Mouse (Mus musculus) adrenal gland, adult 18-20 months (tissue): ENCODE measurements around the gene Pank4. TPM values are rescaled to one million over a fixed set of nuclear protein-coding genes. Genes with fewer than 3 reads are reported as not detected.

ENCODE experiments used
- DNase-seq, 2 experiments: peaks; one replicate each; pipeline ENCODE4 v3.0.0; 2021 to 2022; ENCODE audit warnings: low spot score in 2 of 2
- total RNA-seq, 2 experiments: library from RNA; stranded (reverse); gene quantifications; 1 replicate in 1 of 2; 2 replicates in 1 of 2; pipeline ENCODE4 v1.2.3; 2021

The Pank4 gene
- total RNA-seq, 2 experiments from 2014 or later: 28.3 to 31.9 TPM

- no peak for DNase-seq
Measured at GRCm38 (mm10) chr4:154942632-154943322, 21.1 kb upstream of the Pank4 start.

- no peak for DNase-seq
Measured at GRCm38 (mm10) chr4:154943323-154944039, 20.4 kb upstream of the Pank4 start.

- peak; percentile 53 to 65 for DNase-seq
Measured at GRCm38 (mm10) chr4:154944121-154944590, 19.8 kb upstream of the Pank4 start.

GRCm38 (mm10) chr4:154946319-154946718 is 17.6 kb upstream of the Pank4 start:
- no peak for DNase-seq

DNA sequence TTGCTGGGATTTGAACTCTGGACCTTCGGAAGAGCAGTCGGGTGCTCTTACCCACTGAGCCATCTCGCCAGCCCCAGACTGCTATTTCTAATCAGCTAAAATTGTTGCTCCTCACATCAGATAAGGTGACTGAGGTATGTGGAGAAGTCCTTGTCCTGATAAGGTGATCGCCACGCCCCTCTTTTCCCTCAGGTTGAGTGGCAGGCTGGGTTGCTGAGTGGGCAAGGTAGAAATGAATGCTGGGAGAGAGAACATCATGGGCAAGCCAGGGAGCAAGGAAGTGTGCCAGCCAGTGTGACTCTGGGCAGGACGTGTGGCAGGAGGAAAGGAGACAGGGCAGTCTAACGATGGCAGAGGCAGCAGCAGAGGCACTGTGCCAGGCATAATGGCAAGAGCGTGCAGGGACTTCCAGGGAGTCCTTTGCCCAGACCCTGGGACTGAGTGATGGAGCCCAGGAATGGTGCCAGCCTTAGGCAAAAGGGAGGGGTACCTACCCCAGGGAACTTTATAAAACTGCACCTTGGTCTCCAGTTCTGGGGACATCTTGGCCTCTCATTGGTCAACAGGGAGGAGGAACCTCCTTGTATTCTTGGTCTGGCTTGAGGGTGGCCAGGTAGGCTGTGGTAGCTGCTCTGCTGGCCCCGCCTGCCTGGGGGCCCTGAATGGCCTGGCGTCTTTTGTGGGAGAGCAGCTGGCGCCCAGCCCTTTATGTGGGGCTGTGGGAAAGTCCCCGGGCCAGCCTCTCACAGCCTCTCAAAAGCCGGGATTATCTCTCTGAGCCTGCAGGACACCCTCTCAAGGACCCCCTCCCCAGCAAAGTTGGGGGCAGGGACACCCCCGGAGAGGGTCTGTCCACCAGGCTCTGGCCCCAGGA is 15.6 kb upstream of the Pank4 start:
- no peak for DNase-seq

GRCm38 (mm10) chr4:154948940-154949588 is 14.9 kb upstream of the Pank4 start:
- DNase-seq: no peak

- no peak for DNase-seq
Measured at GRCm38 (mm10) chr4:154949589-154949982, 14.3 kb upstream of the Pank4 start.

- no peak for DNase-seq
Measured at GRCm38 (mm10) chr4:154952461-154953241, 11.3 kb upstream of the Pank4 start.

- DNase-seq: no peak
Measured at GRCm38 (mm10) chr4:154956604-154957003, 7.3 kb upstream of the Pank4 start.

DNA sequence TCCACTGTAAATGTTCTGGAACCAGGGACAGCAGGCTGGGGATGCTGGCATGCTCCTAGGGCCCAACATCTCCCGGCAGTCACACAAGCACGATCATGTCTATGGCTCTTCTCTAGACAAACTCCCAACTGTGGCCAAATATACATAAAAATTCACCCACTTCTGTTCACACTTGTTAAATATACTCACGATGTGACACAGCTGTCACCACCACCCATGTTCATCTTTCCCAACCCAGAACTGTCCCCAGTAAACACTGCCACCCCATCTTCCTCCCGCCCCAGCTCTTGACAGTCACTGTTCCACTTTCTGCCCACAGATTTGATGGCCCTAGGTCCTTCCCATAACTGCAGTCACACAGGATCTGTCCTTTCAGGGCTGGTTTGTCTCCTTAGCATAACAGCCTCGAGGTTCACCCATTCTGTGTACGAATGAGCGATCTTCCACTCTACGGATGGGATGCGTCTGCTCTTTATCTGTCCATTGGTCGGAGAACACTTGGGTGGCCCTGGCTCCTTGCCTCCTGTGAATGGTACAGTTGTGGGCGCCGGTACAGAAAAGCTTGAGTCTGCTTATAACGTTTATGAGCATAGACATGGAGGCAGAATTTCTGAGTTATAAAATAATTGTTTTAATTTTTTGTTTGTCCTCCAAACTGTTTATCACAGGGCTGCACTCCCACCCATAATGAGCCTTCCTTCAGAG is 6.5 kb upstream of the Pank4 start:
- no peak for DNase-seq

GRCm38 (mm10) chr4:154958171-154958570 is 5.8 kb upstream of the Pank4 start:
- no peak for DNase-seq

GRCm38 (mm10) chr4:154958621-154959020 is 5.3 kb upstream of the Pank4 start:
- DNase-seq: no peak

DNA sequence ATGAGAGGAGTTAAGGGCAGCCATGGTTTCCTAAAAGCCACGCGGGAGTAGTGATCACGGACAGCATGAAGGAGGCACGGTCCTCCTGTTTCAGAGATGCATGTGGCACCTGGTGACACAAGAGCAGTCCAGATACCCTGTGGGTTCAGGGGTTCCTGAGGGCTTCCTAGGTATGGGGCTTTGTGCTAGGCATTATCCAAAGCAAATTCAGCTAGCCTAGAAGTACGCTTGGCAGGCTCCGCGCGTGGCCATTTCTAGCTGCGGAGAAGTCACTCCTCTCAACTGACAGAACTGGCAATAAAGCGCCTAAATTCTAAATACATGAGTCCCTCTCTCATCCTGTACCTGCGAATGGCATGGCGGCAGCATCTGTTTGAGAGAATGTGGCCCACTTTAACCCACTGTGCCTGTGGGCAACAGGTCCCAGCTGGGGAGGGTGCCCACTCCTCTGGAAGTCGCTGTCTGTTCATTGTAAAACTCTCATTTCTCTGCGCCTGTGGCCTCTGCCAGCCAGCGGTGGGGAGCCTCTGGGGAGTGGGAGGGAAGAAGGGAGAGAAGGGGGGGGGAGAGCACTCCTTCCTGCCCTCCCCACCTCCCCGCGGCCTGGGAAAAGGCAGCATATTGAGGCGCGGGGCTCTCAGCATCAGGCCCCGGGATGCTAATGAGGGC is 3.8 kb upstream of the Pank4 start:
- DNase-seq: no peak

DNA sequence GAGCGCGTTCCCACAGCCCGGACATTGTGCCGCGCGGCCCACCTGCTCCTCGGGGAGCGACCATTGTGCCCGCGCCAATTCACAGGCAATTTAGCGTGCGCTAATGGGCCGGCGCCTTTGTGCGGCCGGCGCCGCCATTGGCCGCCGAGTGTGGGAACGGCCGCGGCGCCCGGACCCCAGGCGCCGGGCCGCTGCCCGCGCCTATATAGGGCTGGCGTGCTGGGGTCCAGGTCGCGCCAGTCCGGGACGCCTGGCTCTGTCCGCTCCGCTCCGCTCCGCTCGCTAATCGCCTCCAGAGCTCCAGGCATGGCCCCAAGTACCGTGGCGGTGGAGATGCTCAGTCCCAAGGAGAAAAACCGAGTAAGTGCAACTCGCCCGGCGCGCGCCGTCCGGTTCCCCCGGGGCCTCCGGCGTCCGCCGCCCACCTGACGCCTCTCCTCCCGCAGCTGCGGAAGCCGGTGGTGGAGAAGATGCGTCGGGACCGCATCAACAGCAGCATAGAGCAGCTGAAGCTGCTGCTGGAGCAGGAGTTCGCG is 3.2 kb upstream of the Pank4 start, which contains the start of gene Hes5:
Hes5 (plus strand) TSS at position 234 of the 536 bp plus-strand sequence.
- no peak for DNase-seq

- DNase-seq: no peak
Measured at GRCm38 (mm10) chr4:154961226-154961738, 2.6 kb upstream of the Pank4 start.

- DNase-seq: no peak
Measured at GRCm38 (mm10) chr4:154961911-154962310, 2.0 kb upstream of the Pank4 start.

DNA sequence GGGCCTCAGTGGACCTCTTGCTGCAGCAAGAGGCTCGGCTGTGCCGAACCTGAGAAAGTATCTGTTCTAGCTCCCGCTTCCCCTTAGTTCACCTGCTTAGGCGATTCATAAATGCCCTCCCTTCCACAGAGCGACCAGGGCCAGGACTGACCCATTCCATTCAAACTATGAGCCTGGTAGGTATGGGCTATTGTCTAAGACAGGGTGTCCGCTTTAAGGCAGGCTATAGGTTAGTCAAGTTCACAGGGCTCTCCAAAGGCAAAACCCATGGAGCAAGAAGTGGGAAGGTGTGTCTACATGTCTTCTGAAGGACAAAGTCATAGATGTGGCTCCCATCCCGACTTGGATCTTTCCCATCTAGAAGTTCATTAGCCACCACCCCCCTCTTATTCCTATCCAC is 1.2 kb upstream of the Pank4 start:
- no peak for DNase-seq

- DNase-seq: no peak
Measured at GRCm38 (mm10) chr4:154963190-154963836, 610 bp upstream of the Pank4 start.
